Mouse (Mus musculus) lung, embryonic 15.5 days (tissue): ENCODE data around the gene Cd9. TPM values are rescaled to one million over a fixed set of nuclear protein-coding genes. Genes with fewer than 3 reads are reported as not detected.

Experiments
- ATAC-seq: fragments of 200-750 bp; cut with Nextera tagmentation; 2 replicates; pipeline ENCODE4 v1.8.0; 2017; ENCODE audit warnings: moderate number of reproducible peaks, borderline replicate concordance; ENCODE audit not compliant: low FRiP score, low TSS enrichment; ENCODE audit errors: extremely low read depth
- H3K27ac ChIP-seq: fragments of 300-500 bp; sonication (generic); 2 replicates; pipeline ENCODE4 v1.5.1; 2015; ENCODE audit warnings: moderate library complexity, mild to moderate bottlenecking, inconsistent platforms
- H3K27me3 ChIP-seq: fragments of 300-500 bp; sonication (generic); 2 replicates; pipeline ENCODE4 v1.6.1; 2015; ENCODE audit warnings: inconsistent platforms
- H3K36me3 ChIP-seq: fragments of 300-500 bp; sonication (generic); 2 replicates; pipeline ENCODE4 v1.6.1; 2015; ENCODE audit warnings: inconsistent platforms
- H3K4me1 ChIP-seq: fragments of 300-500 bp; sonication (generic); 2 replicates; pipeline ENCODE4 v1.6.1; 2015; ENCODE audit warnings: inconsistent platforms
- H3K4me2 ChIP-seq: fragments of 300-500 bp; sonication (generic); 2 replicates; pipeline ENCODE4 v1.6.1; 2015; ENCODE audit warnings: inconsistent platforms, mild to moderate bottlenecking, moderate library complexity
- H3K4me3 ChIP-seq: fragments of 300-500 bp; sonication (generic); 2 replicates; pipeline ENCODE4 v1.5.1; 2015; ENCODE audit warnings: mild to moderate bottlenecking, inconsistent platforms
- H3K9ac ChIP-seq: fragments of 300-500 bp; sonication (generic); 2 replicates; pipeline ENCODE4 v1.6.1; 2015; ENCODE audit warnings: inconsistent platforms
- H3K9me3 ChIP-seq: fragments of 300-500 bp; sonication (generic); 2 replicates; pipeline ENCODE4 v1.6.1; 2016; ENCODE audit warnings: inconsistent platforms
- WGBS: fragments of 180-500 bp; shearing (Covaris S2); methylation state at CpG from one replicate; pipeline ENCODE4 v1.1.7; 2015; 5-methylcytosine and 5-hydroxymethylcytosine counted together
- polyA plus RNA-seq: library from polyadenylated mRNA; unstranded; fragments of >200 nt; fragmentation: Nextera tagmentation; extraction: Ambion mirVana; gene quantifications from 2 replicates; pipeline ENCODE4 v1.2.1, GENCODE M21; 2015

The Cd9 gene
- polyA plus RNA-seq, 1 experiment from 2014 or later = 250 TPM

- no peaks in the 10 kb centered on the region for H3K36me3 ChIP-seq
- no peak overlapping the region for H3K4me3 ChIP-seq
- H3K27ac ChIP-seq = no peak overlapping the region
- no peak for ATAC-seq
- WGBS = 49% methylated on average over 8 of the region's 8 CpGs
- no peaks in the 10 kb centered on the region for H3K4me1 ChIP-seq
- H3K9me3 ChIP-seq = no peaks in the 10 kb centered on the region
- no peaks in the 10 kb centered on the region for H3K27me3 ChIP-seq
- no peak overlapping the region for H3K4me2 ChIP-seq
- H3K9ac ChIP-seq = no peak overlapping the region
Measured at GRCm38 (mm10) chr6:125410995-125411547, 83.5 kb downstream of the Cd9 start.

GRCm38 (mm10) chr6:125410551-125410950 is 84.0 kb downstream of the Cd9 start:
- 60% methylated on average over 11 of the region's 11 CpGs for WGBS
- no peaks in the 10 kb centered on the region for H3K27me3 ChIP-seq
- H3K9ac ChIP-seq = no peak overlapping the region
- no peaks in the 10 kb centered on the region for H3K4me1 ChIP-seq
- no peak overlapping the region for H3K27ac ChIP-seq
- H3K36me3 ChIP-seq = no peaks in the 10 kb centered on the region
- no peak overlapping the region for H3K4me3 ChIP-seq
- H3K9me3 ChIP-seq = no peaks in the 10 kb centered on the region
- no peak overlapping the region for H3K4me2 ChIP-seq
- no peak for ATAC-seq

Other genes with a start within 250 kb of the Cd9 start
- 0.22 and 0.31 TPM in 2 replicates for gene Tuba3a, start 208.7 kb downstream of the Cd9 start, polyA plus RNA-seq
- 79.1 and 82.5 TPM in 2 replicates for gene Ltbr, start 180.9 kb downstream of the Cd9 start, polyA plus RNA-seq
- gene Scnn1a, start 174.1 kb downstream of the Cd9 start, polyA plus RNA-seq = 5.0 and 5.8 TPM in 2 replicates
- 88.3 and 101 TPM in 2 replicates for gene Tnfrsf1a, start 145.4 kb downstream of the Cd9 start, polyA plus RNA-seq
- 0.31 and 0.36 TPM in 2 replicates for gene Plekhg6, start 114.0 kb downstream of the Cd9 start, polyA plus RNA-seq
- gene Vwf, start 52.0 kb upstream of the Cd9 start, polyA plus RNA-seq = 19.1 and 20.8 TPM in 2 replicates
- gene Ano2, start 195.6 kb upstream of the Cd9 start, polyA plus RNA-seq = 0.07 TPM in 1 of 2 replicates, not detected in the other